Mouse (Mus musculus) liver, postnatal 0 days (tissue): ENCODE data around the gene Adcy7. TPM values are rescaled to one million over a fixed set of nuclear protein-coding genes. Genes with fewer than 3 reads are reported as not detected.

Experiments used
- ATAC-seq: fragments of 200-750 bp; cut with Nextera tagmentation; 2 replicates; pipeline ENCODE4 v1.8.0; 2017; ENCODE audit warnings: mild to moderate bottlenecking, moderate library complexity
- DNase-seq: peaks from one replicate; pipeline ENCODE4 v3.0.0-alpha.2; 2016
- H3K27ac ChIP-seq: fragments of 300-500 bp; sonication (generic); 2 replicates; pipeline ENCODE4 v1.5.1; 2014; ENCODE audit warnings: antibody characterized with exemption, moderate library complexity, mild to moderate bottlenecking, low read depth
- H3K27me3 ChIP-seq: fragments of 300-500 bp; sonication (generic); 2 replicates; pipeline ENCODE4 v1.6.1; 2014; ENCODE audit warnings: low read length, control low read depth, mixed read lengths; ENCODE audit not compliant: insufficient read depth
- H3K36me3 ChIP-seq: fragments of 300-500 bp; sonication (generic); replicated peaks from 2 replicates; pipeline ENCODE4 v1.6.1; 2014; ENCODE audit warnings: mild to moderate bottlenecking, control low read depth, low read length, moderate library complexity, mixed read lengths; ENCODE audit not compliant: insufficient read depth
- H3K4me1 ChIP-seq: fragments of 300-500 bp; sonication (generic); 2 replicates; pipeline ENCODE4 v1.6.1; 2014; ENCODE audit warnings: antibody characterized with exemption, mild to moderate bottlenecking, control low read depth; ENCODE audit not compliant: insufficient read depth
- H3K4me2 ChIP-seq: fragments of 300-500 bp; sonication (generic); 2 replicates; pipeline ENCODE4 v1.6.1; 2014; ENCODE audit warnings: low read depth, mild to moderate bottlenecking, low read length, moderate library complexity, mixed read lengths
- H3K4me3 ChIP-seq: fragments of 300-500 bp; sonication (generic); 2 replicates; pipeline ENCODE4 v1.5.1; 2014; ENCODE audit warnings: low read depth, low read length
- H3K9ac ChIP-seq: fragments of 300-500 bp; sonication (generic); replicated peaks from 2 replicates; pipeline ENCODE4 v1.6.1; 2014; ENCODE audit warnings: mild to moderate bottlenecking, moderate library complexity
- H3K9me3 ChIP-seq: fragments of 300-500 bp; sonication (generic); 2 replicates; pipeline ENCODE4 v1.6.1; 2016; ENCODE audit warnings: mild to moderate bottlenecking, control low read depth, low read length, mixed read lengths
- CTCF ChIP-seq: sonication (generic); IDR thresholded peaks from 2 replicates; pipeline ENCODE4 v1.5.1; 2016; ENCODE audit warnings: antibody characterized with exemption, low read depth
- EP300 ChIP-seq: IDR thresholded peaks from 2 replicates; pipeline ENCODE4 v1.6.1; 2016; ENCODE audit warnings: antibody characterized with exemption, low read depth, mild to moderate bottlenecking
- WGBS: fragments of 180-500 bp; shearing (Covaris S2); extraction: QIAGEN DNeasy Blood & Tissue Kit; methylation state at CpG from one replicate; pipeline ENCODE4 v1.1.7; 2014; ENCODE audit not compliant: insufficient replicate concordance; 5-methylcytosine and 5-hydroxymethylcytosine counted together
- polyA plus RNA-seq: library from polyadenylated mRNA; unstranded; fragments of >200 nt; fragmentation: Nextera tagmentation; extraction: Ambion mirVana; gene quantifications from 2 replicates; pipeline ENCODE4 v1.2.1, GENCODE M21; 2015

Adcy7 gene
- polyA plus RNA-seq, 1 experiment from 2014 or later: 8.4 TPM

DNA sequence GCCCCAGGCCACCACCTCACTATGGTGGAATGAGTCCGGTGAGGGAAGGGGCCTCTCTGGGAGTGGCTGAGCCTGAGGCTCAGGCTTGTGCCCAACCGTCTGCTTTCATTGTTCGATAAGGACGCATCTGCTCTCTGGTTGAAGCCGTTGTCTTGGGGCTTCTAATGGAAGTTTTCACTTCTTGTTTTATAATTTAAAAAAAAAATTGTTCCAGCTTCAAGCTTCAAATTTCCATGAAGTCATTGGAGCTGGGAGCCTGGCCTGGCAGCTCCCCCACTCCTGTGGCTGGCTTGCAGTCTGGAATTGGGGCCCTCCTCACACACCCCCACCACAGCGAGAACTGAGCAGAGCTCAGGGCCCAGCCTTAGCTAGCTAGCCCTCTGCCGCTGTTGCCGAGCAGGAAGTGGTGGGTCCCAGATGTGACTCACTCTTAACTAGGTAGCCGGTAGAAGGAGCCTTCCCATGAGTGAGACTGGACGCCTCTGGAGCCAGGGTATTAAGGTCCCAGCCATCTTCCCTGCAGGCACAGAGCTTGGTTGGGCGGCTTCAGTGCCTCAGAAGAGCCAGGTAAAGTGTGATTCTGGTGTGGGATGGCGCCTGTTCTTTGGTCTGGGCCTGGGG lies 16.5 kb downstream of the Adcy7 start:
- Histone ChIP-seq H3K36me3 (no peaks in the 10 kb centered on the region), H3K9me3 (no peaks in the 10 kb centered on the region), H3K4me1 (peaks cover 34% of the 10 kb centered on the region), H3K4me3 (peak overlapping the region; percentile 27), H3K4me2 (peak overlapping the region; percentile 59), H3K9ac (peak overlapping the region; percentile 49), H3K27me3 (no peaks in the 10 kb centered on the region), H3K27ac (peak overlapping the region; percentile 64)
- ATAC-seq: peak; percentile 68
- WGBS: 33% methylated on average over 12 of the region's 12 CpGs
- peak; percentile 39 for DNase-seq
- TF ChIP-seq CTCF: no peak
- TF ChIP-seq EP300: no peak

- Histone ChIP-seq H3K4me2 (no peak overlapping the region), H3K4me3 (no peak overlapping the region), H3K4me1 (peaks cover 35% of the 10 kb centered on the region), H3K27me3 (no peaks in the 10 kb centered on the region), H3K9me3 (no peaks in the 10 kb centered on the region), H3K36me3 (no peaks in the 10 kb centered on the region), H3K9ac (no peak overlapping the region), H3K27ac (peak overlapping the region; percentile 64)
- no peak for ATAC-seq
- DNase-seq: peak; percentile 26
- 33% methylated on average over 1 of the region's 1 CpGs for WGBS
- no peak for TF ChIP-seq EP300
- TF ChIP-seq CTCF: peak; percentile 37
Measured at GRCm38 (mm10) chr8:88289901-88290300, 17.7 kb downstream of the Adcy7 start.

- 60% methylated on average over 13 of the region's 13 CpGs for WGBS
- Histone ChIP-seq H3K4me3 (no peak overlapping the region), H3K9me3 (no peaks in the 10 kb centered on the region), H3K4me2 (no peak overlapping the region), H3K27ac (peak overlapping the region; percentile 64), H3K36me3 (no peaks in the 10 kb centered on the region), H3K9ac (no peak overlapping the region), H3K27me3 (no peaks in the 10 kb centered on the region), H3K4me1 (peaks cover 42% of the 10 kb centered on the region)
- DNase-seq (peak; percentile 14), ATAC-seq (no peak)
- TF ChIP-seq CTCF (no peak), EP300 (no peak)
Measured at GRCm38 (mm10) chr8:88290326-88291304, 18.4 kb downstream of the Adcy7 start.

GRCm38 (mm10) chr8:88291305-88291690 lies 19.1 kb downstream of the Adcy7 start:
- Histone ChIP-seq H3K9ac (no peak overlapping the region), H3K4me3 (no peak overlapping the region), H3K4me2 (no peak overlapping the region), H3K36me3 (0 out of 2 replicates have a peak, but pooled peaks cover 3% of the 10 kb centered on the region), H3K9me3 (no peaks in the 10 kb centered on the region), H3K4me1 (peaks cover 39% of the 10 kb centered on the region), H3K27ac (no peak overlapping the region), H3K27me3 (no peaks in the 10 kb centered on the region)
- WGBS: 79% methylated on average over 11 of the region's 11 CpGs
- DNase-seq (peak; percentile 14), ATAC-seq (no peak)
- TF ChIP-seq EP300 (no peak), CTCF (no peak)

DNA sequence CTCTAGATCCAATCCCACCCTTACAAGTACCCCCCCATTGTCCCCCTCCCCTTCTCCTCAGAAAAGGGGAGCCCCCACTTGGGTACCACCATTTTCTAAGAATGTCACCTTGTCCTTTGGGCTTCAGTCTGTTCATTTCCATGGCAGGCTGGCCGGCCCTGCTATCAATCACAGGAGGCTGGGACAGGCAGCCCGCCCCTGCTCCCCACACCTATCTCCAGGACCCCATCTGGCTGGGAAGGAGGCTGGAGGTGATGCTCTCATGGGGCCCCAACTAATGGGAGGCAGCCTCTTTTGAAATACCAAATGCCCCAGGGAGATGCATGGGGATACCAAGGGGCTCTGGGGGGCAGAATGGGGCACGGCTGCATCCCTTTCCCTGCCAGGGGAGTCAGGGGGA lies 20.7 kb downstream of the Adcy7 start:
- ATAC-seq: no peak

More for the DNA sequence above, 20.7 kb downstream of the Adcy7 start:
- no peak overlapping the region for H3K9ac ChIP-seq
- 0 out of 2 replicates have a peak overlapping the region, but pooled peaks have one; percentile 44 for H3K27ac ChIP-seq
- TF ChIP-seq CTCF: no peak
- no peak for TF ChIP-seq EP300
- peaks cover 47% of the 10 kb centered on the region for H3K4me1 ChIP-seq
- no peaks in the 10 kb centered on the region for H3K27me3 ChIP-seq
- 48% methylated on average over 3 of the region's 3 CpGs for WGBS
- 0 out of 2 replicates have a peak, but pooled peaks cover 4% of the 10 kb centered on the region for H3K36me3 ChIP-seq
- peak overlapping the region; percentile 9; the same call in 1 of the 2 replicates for H3K4me2 ChIP-seq
- no peaks in the 10 kb centered on the region for H3K9me3 ChIP-seq
- no peak overlapping the region for H3K4me3 ChIP-seq
- no peak for DNase-seq
